Mouse (Mus musculus): ENCODE measurements around the gene Brms1.

DNA sequence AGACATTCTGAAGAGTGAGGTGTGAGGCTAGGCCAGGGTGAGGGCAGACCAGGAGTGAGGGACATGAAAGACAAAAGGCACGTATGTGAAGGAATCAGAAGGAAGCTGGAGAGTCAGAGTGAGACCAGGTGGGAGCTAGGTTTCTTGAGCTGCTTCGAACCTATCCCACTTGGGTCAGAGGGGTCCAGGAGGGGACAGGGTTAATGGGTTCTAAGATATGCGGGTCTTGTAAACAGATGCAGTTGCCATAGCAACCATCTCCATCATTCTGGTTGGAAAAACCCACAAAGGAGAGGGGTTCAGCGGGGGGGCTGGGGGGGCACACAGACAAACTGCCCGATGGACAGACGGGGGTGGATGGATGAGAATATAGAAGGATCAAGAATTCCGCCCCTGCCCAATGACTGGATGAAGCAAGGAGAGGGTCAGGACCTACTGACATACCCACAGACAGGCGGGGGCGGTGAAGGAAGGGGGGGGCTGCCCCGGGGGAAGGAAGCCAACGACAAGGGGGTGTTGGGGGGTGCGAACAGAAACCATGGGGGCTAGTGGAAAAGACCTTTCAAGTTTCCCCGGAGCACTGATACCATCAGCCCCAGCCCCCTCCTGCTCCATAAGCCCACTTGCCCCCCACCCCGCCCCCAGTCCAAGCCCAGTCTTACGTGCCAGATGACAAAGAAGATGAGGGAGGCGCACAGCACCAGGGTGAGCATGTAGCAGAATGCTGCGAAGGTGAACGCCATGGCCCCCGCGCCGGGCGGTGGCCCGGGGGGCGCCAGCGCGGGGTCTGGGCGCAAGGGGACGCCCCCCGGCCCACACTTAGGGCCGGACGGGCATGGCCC is 56.6 kb downstream of the Brms1 start:
- no peak for TF ChIP-seq CTCF (IDR thresholded peaks at IDR 0.05; ENCODE audit: extremely low read depth, insufficient read length, insufficient replicate concordance, low read depth, low read length)
- TF ChIP-seq POLR2A (IDR thresholded peaks at IDR 0.05; ENCODE audit: low read depth, low read length), result no peak

All from small intestine, adult 2 months (tissue).